Mouse (Mus musculus) forebrain, embryonic 12.5 days (tissue): Measurements from ENCODE around the gene Faiml. TPM values are rescaled to one million over a fixed set of nuclear protein-coding genes. Genes with fewer than 3 reads are reported as not detected.

Experiments used
- polyA plus RNA-seq: library from polyadenylated mRNA; unstranded; fragments of >200 nt; fragmentation: Nextera tagmentation; extraction: Ambion mirVana; gene quantifications from 2 replicates; pipeline ENCODE4 v1.2.1, GENCODE M21; 2016

Gene Faiml
- polyA plus RNA-seq, 1 experiment from 2014 or later, result not detected

Other genes starting within 250 kb of the Faiml start
- not detected in 2 replicates for gene Gm1123, start 201.5 kb downstream of the Faiml start, polyA plus RNA-seq
- gene Pik3cb, start 96.6 kb downstream of the Faiml start, polyA plus RNA-seq, result 3.5 and 3.7 TPM in 2 replicates
- gene Cep70, start 6.1 kb upstream of the Faiml start, polyA plus RNA-seq, result 64.1 and 68.2 TPM in 2 replicates
- gene Esyt3, start 121.3 kb upstream of the Faiml start, polyA plus RNA-seq, result 0.22 and 0.26 TPM in 2 replicates
- 23.8 and 26.3 TPM in 2 replicates for gene Mras, start 200.1 kb upstream of the Faiml start, polyA plus RNA-seq
- gene Nme9, start 214.2 kb upstream of the Faiml start, polyA plus RNA-seq, result 0.31 and 0.42 TPM in 2 replicates